Mouse (Mus musculus) stomach, postnatal 0 days (tissue): ENCODE data around the gene Bcl2l1. TPM values are rescaled to one million over a fixed set of nuclear protein-coding genes. Genes with fewer than 3 reads are reported as not detected.

Experiments
- ATAC-seq: fragments of 200-750 bp; cut with Nextera tagmentation; 2 replicates; pipeline ENCODE4 v1.8.0; 2017; ENCODE audit not compliant: low FRiP score, low TSS enrichment
- DNase-seq: peaks from one replicate; pipeline ENCODE4 v3.0.0-alpha.2; 2016; ENCODE audit warnings: low spot score
- H3K27ac ChIP-seq: fragments of 300-500 bp; sonication (generic); replicated peaks from 2 replicates; pipeline ENCODE4 v1.5.1; 2014; ENCODE audit warnings: mild to moderate bottlenecking, control low read depth
- H3K27me3 ChIP-seq: fragments of 300-500 bp; sonication (generic); 2 replicates; pipeline ENCODE4 v1.6.1; 2014; ENCODE audit warnings: low read length; ENCODE audit not compliant: control insufficient read depth, insufficient read depth
- H3K36me3 ChIP-seq: fragments of 300-500 bp; sonication (generic); 2 replicates; pipeline ENCODE4 v1.6.1; 2014; ENCODE audit warnings: low read length, mixed read lengths; ENCODE audit not compliant: control insufficient read depth, insufficient read depth
- H3K4me1 ChIP-seq: fragments of 300-500 bp; sonication (generic); replicated peaks from 2 replicates; pipeline ENCODE4 v1.6.1; 2014; ENCODE audit warnings: antibody characterized with exemption; ENCODE audit not compliant: control insufficient read depth, insufficient read depth
- H3K4me2 ChIP-seq: fragments of 300-500 bp; sonication (generic); replicated peaks from 2 replicates; pipeline ENCODE4 v1.6.1; 2014; ENCODE audit warnings: low read depth, mild to moderate bottlenecking, control low read depth, moderate library complexity
- H3K4me3 ChIP-seq: fragments of 300-500 bp; sonication (generic); 2 replicates; pipeline ENCODE4 v1.5.1; 2014; ENCODE audit warnings: low read depth, low read length, control low read depth
- H3K9ac ChIP-seq: fragments of 300-500 bp; sonication (generic); 2 replicates; pipeline ENCODE4 v1.6.1; 2014; ENCODE audit warnings: mild to moderate bottlenecking, low read length, control low read depth, mixed read lengths
- H3K9me3 ChIP-seq: fragments of 300-500 bp; sonication (generic); 2 replicates; pipeline ENCODE4 v1.6.1; 2016; ENCODE audit warnings: low read length; ENCODE audit not compliant: control insufficient read depth
- CTCF ChIP-seq: IDR thresholded peaks from 2 replicates; pipeline ENCODE4 v1.5.1; 2016; ENCODE audit warnings: antibody characterized with exemption, low read depth, mild to moderate bottlenecking, moderate library complexity
- EP300 ChIP-seq: optimal IDR thresholded peaks from 2 replicates; pipeline ENCODE3; 2016; ENCODE audit warnings: antibody characterized with exemption
- WGBS: fragments of 180-500 bp; shearing (Covaris S2); extraction: QIAGEN DNeasy Blood & Tissue Kit; methylation state at CpG from one replicate; pipeline ENCODE4 v1.1.7; 2014; 5-methylcytosine and 5-hydroxymethylcytosine counted together
- microRNA-seq: library from miRNA; unstranded; fragments of <30 nt; microRNA quantifications from one replicate; pipeline ENCODE4, GENCODE M21; 2016
- polyA plus RNA-seq: library from polyadenylated mRNA; unstranded; fragments of >200 nt; fragmentation: Nextera tagmentation; extraction: Ambion mirVana; gene quantifications from 2 replicates; pipeline ENCODE4 v1.2.1, GENCODE M21; 2015

Gene Bcl2l1
- polyA plus RNA-seq, 1 experiment from 2014 or later, result 45.6 TPM

- peak; percentile 82 for DNase-seq
- Histone ChIP-seq H3K36me3 (no peaks in the 10 kb centered on the region), H3K4me2 (no peak overlapping the region), H3K4me1 (peaks cover 11% of the 10 kb centered on the region), H3K27ac (peak overlapping the region; percentile 14; the same call in 1 of the 2 replicates), H3K4me3 (no peak overlapping the region), H3K9ac (no peak overlapping the region), H3K27me3 (no peaks in the 10 kb centered on the region), H3K9me3 (no peaks in the 10 kb centered on the region)
- WGBS, result 62% methylated on average over 2 of the region's 2 CpGs
- TF ChIP-seq CTCF, result no peak
- TF ChIP-seq EP300, result no peak
- no peak for ATAC-seq
Measured at GRCm38 (mm10) chr2:152733201-152733600, 98.3 kb downstream of the Bcl2l1 start.

Small RNA genes lying within 50 kb of the gene (microRNA-seq; reads per million reads assigned to microRNA genes)
- gene Gm23802 (not detected), gene Mir5622 (not detected)

Other genes starting within 250 kb of the Bcl2l1 start
- not detected in 2 replicates for gene Defb45, start 232.3 kb downstream of the Bcl2l1 start, polyA plus RNA-seq
- 0.23 TPM in 1 of 2 replicates, not detected in the other for gene Defb36, start 227.4 kb downstream of the Bcl2l1 start, polyA plus RNA-seq
- gene Defb25, start 208.7 kb downstream of the Bcl2l1 start, polyA plus RNA-seq, result 0.73 and 1.7 TPM in 2 replicates
- gene Rem1, start 204.8 kb downstream of the Bcl2l1 start, polyA plus RNA-seq, result 17.2 and 19.7 TPM in 2 replicates
- gene H13, start 162.3 kb downstream of the Bcl2l1 start, polyA plus RNA-seq, result 110 and 121 TPM in 2 replicates
- 22.9 and 23.4 TPM in 2 replicates for gene Mcts2, start 144.7 kb downstream of the Bcl2l1 start, polyA plus RNA-seq
- 191 and 228 TPM in 2 replicates for gene Id1, start 95.5 kb downstream of the Bcl2l1 start, polyA plus RNA-seq
- gene Cox4i2, start 77.6 kb downstream of the Bcl2l1 start, polyA plus RNA-seq, result 9.8 and 10.6 TPM in 2 replicates
- gene Tpx2, start 16.2 kb upstream of the Bcl2l1 start, polyA plus RNA-seq, result 14.0 and 17.7 TPM in 2 replicates
- gene Mylk2, start 79.6 kb upstream of the Bcl2l1 start, polyA plus RNA-seq, result 0.02 TPM in 1 of 2 replicates, not detected in the other
- gene Foxs1, start 101.5 kb upstream of the Bcl2l1 start, polyA plus RNA-seq, result 2.3 and 2.6 TPM in 2 replicates
- 0.27 and 0.36 TPM in 2 replicates for gene Dusp15, start 120.0 kb upstream of the Bcl2l1 start, polyA plus RNA-seq
- not detected in 2 replicates for gene Ttll9, start 130.8 kb upstream of the Bcl2l1 start, polyA plus RNA-seq
- gene Pdrg1, start 183.7 kb upstream of the Bcl2l1 start, polyA plus RNA-seq, result 66.0 and 66.8 TPM in 2 replicates
- gene Xkr7, start 200.1 kb upstream of the Bcl2l1 start, polyA plus RNA-seq, result 0.04 TPM in 1 of 2 replicates, not detected in the other
- 1.1 and 1.2 TPM in 2 replicates for gene Ccm2l, start 234.2 kb upstream of the Bcl2l1 start, polyA plus RNA-seq